Mouse (Mus musculus) urinary bladder, postnatal 4 days (tissue): ENCODE measurements around the gene Wee2.

Experiments used
- DNase-seq, 2 experiments: peaks; one replicate each; pipeline ENCODE4 v3.0.0; 2021 to 2022; ENCODE audit warnings: low spot score in 2 of 2

Gene Wee2

GRCm38 (mm10) chr6:40435151-40436046 lies 3.5 kb upstream of the Wee2 start:
- DNase-seq, result peak in 1 of 2 experiments; percentile 22

- DNase-seq, result peak; percentile 65 to 82
Measured at GRCm38 (mm10) chr6:40436047-40436483, 2.8 kb upstream of the Wee2 start, which contains the start of gene E330009J07Rik. Gene E330009J07Rik, minus strand, starts transcription at chr6:40436135.

- no peak for DNase-seq
Measured at GRCm38 (mm10) chr6:40439731-40440130, 843 bp downstream of the Wee2 start.

GRCm38 (mm10) chr6:40441276-40441675 lies 2.4 kb downstream of the Wee2 start:
- no peak for DNase-seq

- DNase-seq, result no peak
Measured at GRCm38 (mm10) chr6:40441755-40442154, 2.9 kb downstream of the Wee2 start.

- DNase-seq, result no peak
Measured at GRCm38 (mm10) chr6:40443281-40443928, 4.5 kb downstream of the Wee2 start.

GRCm38 (mm10) chr6:40448626-40449025 lies 9.7 kb downstream of the Wee2 start:
- no peak for DNase-seq

- DNase-seq, result no peak
Measured at GRCm38 (mm10) chr6:40454436-40455041, 15.7 kb downstream of the Wee2 start.

- no peak for DNase-seq
Measured at GRCm38 (mm10) chr6:40465710-40466109, 26.8 kb downstream of the Wee2 start.

- DNase-seq, result peak; percentile 88 to 91
Measured at GRCm38 (mm10) chr6:40470916-40471719, 32.2 kb downstream of the Wee2 start, which contains the start of gene Ssbp1. Gene Ssbp1, plus strand, starts transcription at chr6:40471352.

- DNase-seq, result no peak
Measured at GRCm38 (mm10) chr6:40471720-40472010, 32.8 kb downstream of the Wee2 start.

GRCm38 (mm10) chr6:40476132-40476531 lies 37.2 kb downstream of the Wee2 start:
- no peak for DNase-seq

GRCm38 (mm10) chr6:40479705-40480104 lies 40.8 kb downstream of the Wee2 start:
- DNase-seq, result no peak

- DNase-seq, result no peak
Measured at GRCm38 (mm10) chr6:40482318-40482717, 43.4 kb downstream of the Wee2 start.

GRCm38 (mm10) chr6:40490933-40491332 lies 52.0 kb downstream of the Wee2 start, which contains the start of gene Tas2r137:
Gene Tas2r137, plus strand, starts transcription at chr6:40491233.
- no peak for DNase-seq

- no peak for DNase-seq
Measured at GRCm38 (mm10) chr6:40493229-40493628, 54.3 kb downstream of the Wee2 start, which contains the start of gene Tas2r108. Gene Tas2r108, plus strand, starts transcription at chr6:40493529.
